Mouse (Mus musculus): ENCODE data around the gene Naa38. TPM values are rescaled to one million over a fixed set of nuclear protein-coding genes. Genes with fewer than 3 reads are reported as not detected.

The Naa38 gene
- polyA plus RNA-seq, 1 experiment from 2014 or later = 140 TPM

DNA sequence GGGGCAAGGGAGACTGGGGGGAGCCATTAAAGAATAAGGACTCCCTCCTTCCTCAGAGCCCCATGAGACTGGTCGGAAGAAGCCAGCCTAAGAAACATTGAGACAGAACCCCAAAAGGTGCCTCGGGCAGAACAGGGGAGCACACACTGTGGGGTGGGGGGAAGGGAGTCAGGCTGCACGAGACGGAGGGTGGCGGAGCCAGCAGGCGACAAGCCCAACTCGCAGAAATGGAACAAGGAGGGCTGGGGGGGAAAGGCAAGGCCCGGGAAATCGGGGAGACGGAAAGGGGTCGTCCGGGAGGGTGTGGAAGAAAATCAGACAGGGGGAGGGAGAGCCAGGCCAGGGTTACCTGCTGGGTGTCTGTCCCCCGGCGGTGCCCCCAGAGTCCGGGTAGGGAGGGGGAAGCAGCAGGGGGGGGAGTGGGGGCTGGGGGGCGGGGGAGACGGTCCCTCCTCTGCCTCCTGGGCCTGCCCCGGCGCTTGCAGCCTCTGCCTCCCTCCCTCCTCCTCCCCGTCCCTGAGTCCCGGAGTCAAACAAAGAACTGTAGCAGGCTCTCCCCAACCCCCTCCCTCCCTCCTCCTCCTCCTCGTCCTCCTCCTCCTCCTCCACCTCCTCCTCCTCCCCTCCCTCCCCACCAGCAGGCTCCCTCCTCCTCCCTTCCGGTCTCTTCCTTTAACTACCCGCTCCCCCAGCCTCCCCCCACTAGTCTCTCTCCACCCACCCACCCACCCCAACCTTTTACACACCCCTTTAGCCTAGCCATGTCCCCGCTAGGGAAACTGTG lies 20.6 kb downstream of the Naa38 start:
- Histone ChIP-seq H3K4me1 (peaks cover 92% of the 10 kb centered on the region), H3K4me3 (peak overlapping the region; percentile 87), H3K9me3 (replicated peaks) (no peaks in the 10 kb centered on the region), H3K36me3 (peaks cover 27% of the 10 kb centered on the region), H3K27ac (peak overlapping the region; percentile 100), H3K27me3 (ENCODE audit: low read depth, poor library complexity, severe bottlenecking) (peaks cover 4% of the 10 kb centered on the region)
- WGBS = under 1% methylated on average over 16 of the region's 25 CpGs
- DNase-seq (ENCODE audit: low spot score) = peak; percentile 89

DNA sequence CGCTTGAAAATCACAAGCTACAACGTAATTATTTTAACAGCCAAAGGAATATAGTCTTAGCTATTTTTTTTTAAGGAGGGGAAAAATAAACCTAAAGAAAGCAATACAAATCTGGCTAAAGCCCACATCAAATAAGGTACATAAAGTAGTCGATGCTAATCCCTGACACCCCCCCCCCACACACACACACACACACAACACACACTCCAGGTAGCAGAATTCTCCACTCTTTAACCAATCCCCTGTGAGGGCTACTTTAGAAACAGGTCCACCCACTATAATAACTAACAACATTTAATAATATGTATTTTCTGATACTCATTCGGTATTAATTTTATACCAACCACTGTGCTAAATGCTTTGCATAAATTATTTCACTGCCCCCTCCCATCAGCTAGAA lies 21.2 kb downstream of the Naa38 start:
- WGBS = under 1% methylated on average over 4 of the region's 4 CpGs
- Histone ChIP-seq H3K36me3 (peaks cover 27% of the 10 kb centered on the region), H3K9me3 (replicated peaks) (no peaks in the 10 kb centered on the region)

DNA sequence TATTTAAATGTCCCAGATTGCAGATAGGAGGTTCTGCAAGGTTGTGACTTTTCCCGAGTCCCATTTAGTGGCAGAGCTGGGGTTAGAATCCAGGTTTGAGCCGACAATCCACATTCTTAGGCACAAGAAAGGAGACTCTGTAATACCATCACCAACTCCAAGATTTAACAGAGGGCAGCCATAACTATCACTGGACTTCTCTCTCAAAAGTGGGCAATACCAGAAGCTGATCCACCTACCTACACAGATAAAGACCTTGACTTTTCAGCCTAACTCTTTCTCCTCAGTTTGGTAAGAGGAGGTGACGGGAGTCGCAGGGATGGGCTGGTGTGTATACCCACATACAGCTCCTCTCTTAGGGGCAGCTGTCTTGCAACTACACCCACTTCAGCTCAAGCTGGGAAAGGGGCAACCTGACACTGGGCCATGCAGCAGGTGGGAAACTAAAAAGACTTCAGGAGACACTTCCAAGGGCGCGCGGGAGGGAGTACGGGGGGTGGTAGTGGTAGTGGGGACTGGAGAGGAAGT lies 21.7 kb downstream of the Naa38 start:
- 2% methylated on average over 8 of the region's 8 CpGs for WGBS
- Histone ChIP-seq H3K36me3 (peaks cover 22% of the 10 kb centered on the region), H3K27me3 (ENCODE audit: low read depth, poor library complexity, severe bottlenecking) (peaks cover 15% of the 10 kb centered on the region), H3K4me3 (peak overlapping the region; percentile 87), H3K27ac (peak overlapping the region; percentile 100), H3K9me3 (replicated peaks) (no peaks in the 10 kb centered on the region), H3K4me1 (peaks cover 97% of the 10 kb centered on the region)
- no peak for DNase-seq (ENCODE audit: low spot score)

More for the DNA sequence above, 21.2 kb downstream of the Naa38 start:
- peak overlapping the region; percentile 87 for H3K4me3 ChIP-seq
- peaks cover 98% of the 10 kb centered on the region for H3K4me1 ChIP-seq
- peak overlapping the region; percentile 100 for H3K27ac ChIP-seq
- peaks cover 10% of the 10 kb centered on the region for H3K27me3 ChIP-seq (ENCODE audit: low read depth, poor library complexity, severe bottlenecking)
- no peak for DNase-seq (ENCODE audit: low spot score)

DNA sequence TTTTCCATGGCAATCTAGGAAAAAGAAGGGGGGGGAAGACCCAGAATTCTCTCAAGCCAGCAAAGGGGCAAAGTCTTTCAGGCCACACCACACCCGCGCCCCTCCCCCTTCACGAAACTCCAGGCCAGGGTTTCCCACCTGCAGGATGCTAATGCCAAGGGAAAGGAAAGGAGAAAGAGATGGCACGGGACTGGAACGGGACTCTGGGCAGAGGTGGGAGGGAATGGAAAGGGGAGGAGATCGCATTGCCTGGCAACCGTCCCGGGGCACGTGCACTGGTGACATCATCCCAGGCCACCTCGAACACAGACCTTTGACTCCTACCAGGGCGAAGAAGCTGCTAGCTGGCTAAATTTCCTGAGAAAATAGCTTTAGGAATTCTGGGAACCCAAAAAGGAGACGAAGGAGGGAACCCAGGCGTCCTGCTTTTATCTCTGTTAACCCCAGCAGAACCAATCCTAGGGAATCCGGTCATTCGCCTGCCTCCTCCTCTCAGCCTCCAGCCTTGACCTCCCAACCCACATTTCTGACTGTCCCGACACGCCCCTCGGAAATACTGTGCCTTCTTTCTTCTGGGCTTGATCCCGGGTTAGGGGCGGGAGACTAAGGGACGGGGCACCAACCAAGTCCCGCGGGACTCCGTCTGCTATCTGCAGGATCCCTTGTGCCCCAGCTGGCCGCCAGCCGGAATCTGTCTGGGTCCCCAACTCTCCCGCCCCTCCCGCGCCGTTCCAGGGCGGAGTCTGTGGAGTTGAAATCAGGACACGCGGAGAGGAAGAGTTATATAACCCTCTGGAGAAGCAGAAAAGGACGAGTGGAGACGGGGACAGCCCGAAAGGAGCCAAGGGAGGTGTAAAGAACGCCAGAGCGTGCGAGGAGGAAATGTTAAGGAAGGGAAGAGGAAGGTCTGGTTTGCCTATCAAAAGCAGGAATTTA lies 22.4 kb downstream of the Naa38 start:
- DNase-seq (ENCODE audit: low spot score) = peak; percentile 94
- peak overlapping the region; percentile 87 for H3K4me3 ChIP-seq
- peaks cover 89% of the 10 kb centered on the region for H3K4me1 ChIP-seq
- peak overlapping the region; percentile 100 for H3K27ac ChIP-seq
- WGBS = under 1% methylated on average over 39 of the region's 39 CpGs
- no peaks in the 10 kb centered on the region for H3K9me3 ChIP-seq (replicated peaks)
- H3K27me3 ChIP-seq (ENCODE audit: low read depth, poor library complexity, severe bottlenecking) = peaks cover 22% of the 10 kb centered on the region
- H3K36me3 ChIP-seq = peaks cover 15% of the 10 kb centered on the region

DNA sequence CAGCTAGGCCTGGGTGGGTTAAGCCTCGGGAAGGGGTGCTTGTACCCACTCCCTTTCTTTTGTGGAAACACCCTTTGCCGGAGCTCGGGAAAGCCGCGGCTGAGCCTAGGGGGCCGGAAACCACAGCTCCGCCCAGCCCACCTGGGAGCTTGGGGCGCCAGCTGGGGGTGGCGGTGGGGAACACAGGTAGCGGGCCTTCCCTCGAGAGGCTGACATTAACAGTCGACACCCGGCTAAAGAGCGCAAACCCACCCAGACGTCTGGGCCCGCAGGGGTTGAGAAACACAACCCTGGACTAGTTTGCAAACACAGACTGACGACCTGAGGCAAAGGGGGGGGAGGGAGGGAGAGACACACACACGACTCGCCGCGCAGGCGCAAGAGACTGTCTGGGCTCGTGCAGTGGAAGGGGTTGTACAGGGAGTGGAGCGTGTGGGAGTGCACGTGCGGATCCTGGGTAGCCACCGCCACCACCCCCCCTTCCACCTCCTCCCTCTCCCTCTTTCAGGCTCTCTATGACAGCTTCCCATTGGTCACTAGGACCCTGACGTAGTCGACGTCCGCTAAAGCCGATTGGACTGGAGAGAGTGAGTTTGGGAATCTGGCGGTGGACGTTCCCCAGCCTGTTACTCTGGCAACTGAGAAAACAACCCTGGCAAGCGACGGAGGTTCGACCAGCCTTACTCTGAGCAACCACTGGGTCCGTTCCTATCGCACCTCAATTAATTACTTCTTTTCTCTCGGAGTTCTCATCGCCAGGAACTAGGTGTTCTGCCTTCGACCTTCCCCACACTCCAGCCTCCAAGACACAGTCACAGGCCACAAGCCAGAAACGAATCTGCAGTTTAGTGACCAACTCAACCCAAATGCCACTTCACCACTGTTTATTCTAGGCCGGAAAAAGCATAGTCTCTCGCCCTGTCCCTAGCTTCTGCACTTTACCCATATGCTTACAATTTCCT lies 23.5 kb downstream of the Naa38 start:
- under 1% methylated on average over 45 of the region's 45 CpGs for WGBS
- H3K9me3 ChIP-seq (replicated peaks) = no peaks in the 10 kb centered on the region
- H3K36me3 ChIP-seq = peaks cover 4% of the 10 kb centered on the region
- peaks cover 79% of the 10 kb centered on the region for H3K4me1 ChIP-seq
- peaks cover 33% of the 10 kb centered on the region for H3K27me3 ChIP-seq (ENCODE audit: low read depth, poor library complexity, severe bottlenecking)
- H3K4me3 ChIP-seq = peak overlapping the region; percentile 87
- DNase-seq (ENCODE audit: low spot score) = peak; percentile 96
- peak overlapping the region; percentile 100 for H3K27ac ChIP-seq

DNA sequence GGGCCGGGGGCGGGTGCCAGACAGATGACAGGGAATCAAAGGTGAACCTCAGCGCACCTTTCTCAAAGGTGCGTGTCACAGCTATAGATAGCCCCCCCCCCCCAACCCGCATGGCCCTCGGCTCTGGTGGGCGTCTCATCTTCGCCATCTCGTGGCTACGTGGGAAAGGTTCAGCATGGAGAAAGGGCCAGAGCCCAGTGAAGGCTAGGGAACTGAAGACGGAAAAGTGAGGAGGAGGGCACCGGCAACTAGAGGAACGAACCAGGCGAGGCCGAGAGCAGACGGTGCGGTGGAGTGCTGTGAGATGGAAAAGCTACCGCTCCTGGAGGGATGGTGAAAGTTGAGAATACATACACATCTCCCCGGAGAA lies 24.1 kb downstream of the Naa38 start:
- Histone ChIP-seq H3K4me3 (peak overlapping the region; percentile 87), H3K9me3 (replicated peaks) (no peaks in the 10 kb centered on the region), H3K36me3 (no peaks in the 10 kb centered on the region), H3K27ac (peak overlapping the region; percentile 100), H3K4me1 (peaks cover 72% of the 10 kb centered on the region), H3K27me3 (ENCODE audit: low read depth, poor library complexity, severe bottlenecking) (peaks cover 38% of the 10 kb centered on the region)
- peak; percentile 71 for DNase-seq (ENCODE audit: low spot score)
- 0% methylated on average over 19 of the region's 19 CpGs for WGBS

DNA sequence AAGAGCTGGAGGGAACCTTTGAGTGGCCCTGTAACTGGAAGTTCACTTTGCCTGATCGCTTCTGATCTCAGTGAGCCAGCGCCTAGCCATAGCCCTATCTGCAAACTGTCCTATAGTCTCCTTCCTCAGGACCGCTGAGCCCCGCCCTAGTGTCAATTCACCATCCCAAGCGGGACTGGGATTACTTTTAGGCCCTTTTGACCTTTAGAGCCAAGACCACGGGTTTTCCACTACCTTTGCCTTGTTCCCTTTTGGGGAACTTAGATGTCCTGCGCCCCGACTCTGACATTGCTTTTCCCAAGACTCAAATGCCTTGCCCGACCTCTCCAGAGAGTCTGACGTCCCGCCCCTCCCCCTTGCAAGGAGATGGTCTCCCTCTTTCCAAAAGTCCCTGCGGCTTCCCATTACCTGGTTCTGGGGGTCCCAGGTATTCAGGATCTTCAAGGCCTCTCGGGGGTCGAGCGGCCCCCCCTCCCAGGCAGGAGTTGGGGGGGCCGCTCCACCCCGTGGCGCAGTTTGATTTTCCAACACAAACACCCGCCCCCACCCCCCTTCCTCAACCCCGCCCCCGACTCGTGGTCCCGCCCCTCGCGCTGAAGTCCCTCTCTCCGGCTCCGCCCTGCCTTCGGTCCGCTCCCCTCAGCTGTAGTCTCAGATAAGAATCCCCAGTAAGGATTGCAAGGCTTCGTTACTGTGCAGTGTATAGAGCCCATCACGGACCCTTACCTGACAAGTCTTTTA lies 24.7 kb downstream of the Naa38 start:
- DNase-seq (ENCODE audit: low spot score) = peak; percentile 72
- Histone ChIP-seq H3K27ac (peak overlapping the region; percentile 100), H3K4me1 (peaks cover 67% of the 10 kb centered on the region), H3K4me3 (peak overlapping the region; percentile 87), H3K9me3 (replicated peaks) (no peaks in the 10 kb centered on the region), H3K36me3 (no peaks in the 10 kb centered on the region), H3K27me3 (ENCODE audit: low read depth, poor library complexity, severe bottlenecking) (peaks cover 38% of the 10 kb centered on the region)
- under 1% methylated on average over 30 of the region's 31 CpGs for WGBS

DNA sequence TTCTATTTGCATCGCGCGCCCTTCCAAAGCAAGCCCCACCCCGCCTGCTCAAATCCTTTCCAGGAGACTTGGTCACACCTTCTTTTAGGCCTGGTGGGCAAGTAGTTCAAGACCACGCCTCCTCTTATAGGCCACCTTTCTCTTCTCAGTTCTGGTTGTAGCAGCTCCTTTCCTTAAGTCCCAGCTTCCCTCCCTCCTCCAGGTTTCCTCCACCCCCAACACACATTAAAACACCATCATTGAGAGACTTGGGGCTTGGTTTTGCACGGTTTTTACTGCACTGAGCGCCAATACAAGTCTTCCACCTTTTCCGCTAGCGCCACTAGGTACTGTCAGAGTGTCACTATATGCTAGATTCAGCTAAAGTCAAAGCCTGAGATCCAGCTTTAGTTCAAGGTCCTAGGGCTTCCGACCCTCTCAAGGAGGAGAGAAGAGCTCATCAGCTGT lies 25.3 kb downstream of the Naa38 start:
- peaks cover 38% of the 10 kb centered on the region for H3K27me3 ChIP-seq (ENCODE audit: low read depth, poor library complexity, severe bottlenecking)
- peak overlapping the region; percentile 87 for H3K4me3 ChIP-seq
- no peaks in the 10 kb centered on the region for H3K36me3 ChIP-seq
- H3K4me1 ChIP-seq = peaks cover 61% of the 10 kb centered on the region
- WGBS = 7% methylated on average over 10 of the region's 10 CpGs
- no peak for DNase-seq (ENCODE audit: low spot score)
- peak overlapping the region; percentile 100 for H3K27ac ChIP-seq
- H3K9me3 ChIP-seq (replicated peaks) = no peaks in the 10 kb centered on the region

DNA sequence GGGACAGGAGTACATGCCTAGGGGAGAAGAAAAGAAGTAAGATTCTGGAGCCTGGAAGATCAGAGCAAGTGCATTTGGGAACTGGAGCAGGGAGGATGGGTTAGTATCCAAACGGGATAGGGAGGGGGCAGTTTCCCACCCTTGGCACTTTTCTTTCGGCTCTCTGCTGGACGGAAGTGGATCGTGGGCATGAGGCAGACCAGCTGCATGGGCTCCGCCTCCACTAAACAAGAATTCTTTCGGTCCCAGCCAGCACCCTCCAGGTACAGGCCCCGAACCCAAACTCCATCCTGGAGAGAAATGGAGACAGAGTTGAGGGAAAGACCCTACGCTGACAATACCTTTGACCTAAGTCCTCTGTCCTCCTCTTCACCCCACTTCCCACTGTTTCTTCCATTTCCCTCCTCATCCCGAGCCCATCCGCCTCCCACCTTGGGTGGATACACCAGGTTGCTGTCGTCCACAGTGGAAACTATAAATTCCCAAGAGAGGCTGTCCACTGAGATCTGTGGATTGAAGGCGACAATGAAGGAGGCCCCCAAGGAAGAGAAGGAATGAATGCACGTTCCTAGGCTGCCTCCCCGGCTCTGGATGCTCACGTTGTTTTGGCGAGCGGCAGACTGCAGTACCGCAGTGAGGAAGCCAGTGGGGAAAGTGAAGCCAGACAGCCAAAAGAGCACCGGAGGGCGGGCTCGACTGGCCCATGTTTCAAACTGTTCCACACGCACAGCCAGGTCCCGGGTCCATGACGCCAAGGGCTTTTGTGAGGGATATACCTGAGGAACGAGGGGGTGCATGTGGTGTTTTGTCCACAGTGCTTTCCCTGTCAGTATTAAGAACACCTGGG lies 26.1 kb downstream of the Naa38 start:
- H3K4me1 ChIP-seq = peaks cover 54% of the 10 kb centered on the region
- H3K36me3 ChIP-seq = no peaks in the 10 kb centered on the region
- 10% methylated on average over 25 of the region's 25 CpGs for WGBS
- H3K27me3 ChIP-seq (ENCODE audit: low read depth, poor library complexity, severe bottlenecking) = peaks cover 38% of the 10 kb centered on the region
- H3K4me3 ChIP-seq = peak overlapping the region; percentile 87
- no peak overlapping the region; the same call in 1 of the 2 replicates for H3K27ac ChIP-seq
- no peak for DNase-seq (ENCODE audit: low spot score)
- H3K9me3 ChIP-seq (replicated peaks) = no peaks in the 10 kb centered on the region

DNA sequence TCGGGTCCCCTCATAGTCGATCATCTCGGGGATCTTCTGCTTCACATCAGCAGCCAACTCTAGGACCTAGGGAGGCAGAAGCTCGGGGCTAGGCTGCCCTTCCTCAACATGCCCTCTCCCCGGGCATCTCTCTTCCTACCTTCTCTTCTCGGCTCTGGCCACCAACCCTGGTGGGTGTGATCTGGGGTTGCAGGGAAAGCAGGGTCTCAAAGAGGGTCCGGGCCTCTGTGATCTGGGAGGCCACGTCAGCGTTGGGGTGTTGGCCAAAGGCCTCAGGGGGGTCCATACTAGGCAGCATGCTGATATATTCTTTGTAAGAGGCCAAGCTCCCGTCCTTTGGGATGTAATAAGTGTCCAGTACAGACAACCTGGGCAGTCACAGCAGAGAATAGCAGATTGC lies 27.6 kb downstream of the Naa38 start:
- Histone ChIP-seq H3K4me3 (no peak overlapping the region), H3K4me1 (peaks cover 39% of the 10 kb centered on the region), H3K9me3 (replicated peaks) (no peaks in the 10 kb centered on the region), H3K27me3 (ENCODE audit: low read depth, poor library complexity, severe bottlenecking) (peaks cover 38% of the 10 kb centered on the region), H3K27ac (no peak overlapping the region), H3K36me3 (no peaks in the 10 kb centered on the region)
- no peak for DNase-seq (ENCODE audit: low spot score)
- 86% methylated on average over 10 of the region's 10 CpGs for WGBS

DNA sequence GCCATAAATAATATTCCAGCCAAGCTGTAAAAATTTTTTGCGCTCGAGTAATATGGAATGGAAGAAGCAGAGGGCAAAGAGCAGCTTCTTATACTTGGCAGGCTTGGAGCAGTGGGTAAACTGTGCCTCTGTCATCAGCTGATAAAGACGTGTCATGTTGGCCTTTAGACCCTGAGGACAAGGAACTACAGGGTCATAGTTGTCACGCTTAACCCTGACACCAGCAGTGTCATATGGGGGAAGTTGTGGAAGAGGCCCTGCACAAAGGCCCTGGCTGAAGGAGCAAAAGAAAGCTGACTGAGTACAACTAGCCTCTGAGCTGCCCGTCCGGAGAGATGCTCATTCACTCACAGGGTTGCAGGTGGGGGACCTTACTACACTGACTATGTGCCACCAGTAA lies 28.6 kb downstream of the Naa38 start:
- Histone ChIP-seq H3K4me1 (peaks cover 36% of the 10 kb centered on the region), H3K4me3 (no peak overlapping the region), H3K9me3 (replicated peaks) (no peaks in the 10 kb centered on the region), H3K36me3 (no peaks in the 10 kb centered on the region), H3K27me3 (ENCODE audit: low read depth, poor library complexity, severe bottlenecking) (peaks cover 38% of the 10 kb centered on the region), H3K27ac (no peak overlapping the region)
- no peak for DNase-seq (ENCODE audit: low spot score)
- WGBS = 81% methylated on average over 6 of the region's 6 CpGs
